In genomic region chr15:50498716-50499115, GRCm38 (mm10) we compare ENCODE assay signal across 24 mouse cellular contexts.
A peak's percentile ranks its signal among the peaks of the same experiment; 100 is the strongest.
DNase-seq lines count a peak whose midpoint lies in the region; ATAC-seq and TF ChIP-seq lines count a peak whose summit lies in the region.
"Had no signal": no experiment of that assay in that cellular context is flagged by ENCODE, and none has a peak within 500 bp of the region (broad histone marks: within the 10 kb centered on the region; RNA-seq: fewer than 3 reads in every experiment).

No protein-coding gene starts in this region.

- ATAC-seq in liver, embryonic 12.5 days = peak; percentile 79
- ATAC-seq in liver, embryonic 13.5 days (ENCODE audit: low read depth) = peak; percentile 84
- peak; percentile 55; the same call in 1 of the 2 replicates for ATAC-seq in megakaryocyte-erythroid progenitor cell, adult 5-6 weeks (replicated peaks; ENCODE audit: low FRiP score, low TSS enrichment, poor library complexity, severe bottlenecking)
- no peak for ATAC-seq in midbrain, postnatal 0 days (ENCODE audit: low FRiP score)
- ATAC-seq in megakaryocyte, adult 5-6 weeks (ENCODE audit: poor library complexity, severe bottlenecking) = no peak
- ATAC-seq: forebrain, embryonic 14.5 days; forebrain, embryonic 16.5 days; Patski had no signal

- no peaks in the 10 kb centered on the region for H3K9me3 ChIP-seq in liver, embryonic 12.5 days (replicated peaks)
- no peaks in the 10 kb centered on the region for H3K9me3 ChIP-seq in liver, embryonic 13.5 days (replicated peaks)
- H3K9me3 ChIP-seq in midbrain, postnatal 0 days (ENCODE audit: low read length) = no peaks in the 10 kb centered on the region
- H3K9me3 ChIP-seq: embryonic facial prominence, embryonic 13.5 days; embryonic facial prominence, embryonic 15.5 days; forebrain, embryonic 10.5 days; forebrain, embryonic 12.5 days had no signal

- peaks cover 11% of the 10 kb centered on the region for H3K4me1 ChIP-seq in liver, embryonic 12.5 days
- peaks cover 6% of the 10 kb centered on the region for H3K4me1 ChIP-seq in liver, embryonic 13.5 days (replicated peaks)
- no peaks in the 10 kb centered on the region for H3K4me1 ChIP-seq in midbrain, postnatal 0 days (ENCODE audit: insufficient read depth, low read length)
- H3K4me1 ChIP-seq: embryonic facial prominence, embryonic 13.5 days; embryonic facial prominence, embryonic 15.5 days; forebrain, embryonic 10.5 days; forebrain, embryonic 12.5 days had no signal

- WGBS in liver, embryonic 12.5 days (ENCODE audit: insufficient replicate concordance) = 44% methylated on average over 2 of the region's 2 CpGs
- 32% methylated on average over 2 of the region's 2 CpGs for WGBS in liver, embryonic 13.5 days (ENCODE audit: insufficient replicate concordance)
- 94% methylated on average over 2 of the region's 2 CpGs for WGBS in midbrain, postnatal 0 days

- H3K4me3 ChIP-seq in liver, embryonic 12.5 days = no peak overlapping the region
- no peak overlapping the region for H3K4me3 ChIP-seq in liver, embryonic 13.5 days (replicated peaks)
- H3K4me3 ChIP-seq in midbrain, postnatal 0 days (ENCODE audit: low read depth, low read length) = no peak overlapping the region
- H3K4me3 ChIP-seq: embryonic facial prominence, embryonic 13.5 days; embryonic facial prominence, embryonic 15.5 days; erythroblast, embryonic 14.5 days; forebrain, embryonic 10.5 days; forebrain, embryonic 12.5 days had no signal

- no peak for DNase-seq in liver
- DNase-seq in liver, embryonic 13.5 days = no peak
- no peak for DNase-seq in midbrain, postnatal 0 days (ENCODE audit: low spot score)
- DNase-seq: adrenal gland, adult 2 months; adrenal gland, postnatal 10 days; adrenal gland, postnatal 25 days; cerebellum, adult 11 months; cerebellum, adult 18-20 months; cerebellum, adult 8-10 months; cerebellum, adult 9-11 months; cerebellum, postnatal 14 days; cerebellum, postnatal 36 days; embryo, embryonic 11 days had no signal

- no peak overlapping the region for H3K27ac ChIP-seq in liver, embryonic 12.5 days
- H3K27ac ChIP-seq in liver, embryonic 13.5 days = no peak overlapping the region
- no peak overlapping the region for H3K27ac ChIP-seq in midbrain, postnatal 0 days (ENCODE audit: low read depth, low read length)
- H3K27ac ChIP-seq: embryonic facial prominence, embryonic 13.5 days; embryonic facial prominence, embryonic 15.5 days; forebrain, embryonic 10.5 days; forebrain, embryonic 12.5 days had no signal

- no peak for TF ChIP-seq CTCF in midbrain, postnatal 0 days (IDR thresholded peaks at IDR 0.05)

- no peak overlapping the region for H3K4me2 ChIP-seq in liver, embryonic 12.5 days
- H3K4me2 ChIP-seq in liver, embryonic 13.5 days = no peak overlapping the region
- H3K4me2 ChIP-seq in midbrain, postnatal 0 days (ENCODE audit: low read depth, low read length, poor library complexity, severe bottlenecking) = no peak overlapping the region
- H3K4me2 ChIP-seq: embryonic facial prominence, embryonic 13.5 days; embryonic facial prominence, embryonic 15.5 days; forebrain, embryonic 12.5 days had no signal

- H3K27me3 ChIP-seq in liver, embryonic 12.5 days (replicated peaks) = no peaks in the 10 kb centered on the region
- H3K27me3 ChIP-seq in liver, embryonic 13.5 days = no peaks in the 10 kb centered on the region
- H3K27me3 ChIP-seq in midbrain, postnatal 0 days (ENCODE audit: insufficient read depth, low read length) = no peaks in the 10 kb centered on the region
- H3K27me3 ChIP-seq: embryonic facial prominence, embryonic 13.5 days; embryonic facial prominence, embryonic 15.5 days; forebrain, embryonic 12.5 days had no signal

- H3K9ac ChIP-seq in liver, embryonic 12.5 days = no peak overlapping the region
- no peak overlapping the region for H3K9ac ChIP-seq in liver, embryonic 13.5 days
- no peak overlapping the region for H3K9ac ChIP-seq in midbrain, postnatal 0 days (replicated peaks; ENCODE audit: low read length, poor library complexity, severe bottlenecking)
- H3K9ac ChIP-seq: embryonic facial prominence, embryonic 13.5 days; embryonic facial prominence, embryonic 15.5 days; forebrain, embryonic 12.5 days had no signal

- H3K36me3 ChIP-seq in liver, embryonic 12.5 days = no peaks in the 10 kb centered on the region
- no peaks in the 10 kb centered on the region for H3K36me3 ChIP-seq in liver, embryonic 13.5 days
- H3K36me3 ChIP-seq in midbrain, postnatal 0 days (ENCODE audit: insufficient read depth, low read length) = no peaks in the 10 kb centered on the region
- H3K36me3 ChIP-seq: embryonic facial prominence, embryonic 13.5 days; embryonic facial prominence, embryonic 15.5 days; forebrain, embryonic 10.5 days; forebrain, embryonic 12.5 days had no signal

Comparison
In these comparisons a context has a peak if more than half of its experiments do, and no peak if none do; other contexts are left out.
1. ATAC-seq: peak in liver, embryonic 12.5 days (single experiment), liver, embryonic 13.5 days (single experiment) and megakaryocyte-erythroid progenitor cell, adult 5-6 weeks (single experiment); none in midbrain, postnatal 0 days (single experiment) and megakaryocyte, adult 5-6 weeks (single experiment).